Mouse (Mus musculus) G1E-ER4 (cell line): ENCODE data around the gene Prr30. TPM values are rescaled to one million over a fixed set of nuclear protein-coding genes. Genes with fewer than 3 reads are reported as not detected.

Experiments
- GATA1 ChIP-seq: IDR thresholded peaks from one replicate; pipeline ENCODE4 v1.8.0; 2012; ENCODE audit warnings: low read length, inconsistent platforms
- polyA plus RNA-seq: library from polyadenylated mRNA; stranded (reverse); fragments of >175 nt; gene quantifications from 2 replicates; pipeline ENCODE4 v1.2.3, GENCODE M21; 2012

The Prr30 gene
- polyA plus RNA-seq = not detected in 2 replicates

DNA sequence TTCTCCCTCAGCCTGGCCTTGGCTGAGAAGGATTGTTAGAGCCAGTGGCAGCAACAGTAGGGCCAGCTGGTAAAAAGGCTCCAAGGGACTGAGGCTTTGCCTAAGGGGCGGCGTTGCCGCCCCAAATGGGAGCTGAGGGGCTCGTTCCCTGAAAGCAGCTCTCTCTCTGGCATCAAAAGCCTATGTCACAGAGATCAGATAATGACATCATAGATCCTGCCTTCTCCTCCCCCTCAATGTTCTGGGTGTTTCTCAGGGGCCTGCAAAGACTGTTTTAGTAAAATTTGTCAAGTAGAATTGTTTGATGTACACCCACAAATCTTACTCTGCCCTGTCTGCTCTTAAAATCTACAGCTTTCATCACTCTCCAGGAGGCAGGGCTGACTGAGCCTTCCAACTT lies at the start of gene Prr30:
TSS of gene Prr30 (minus strand) at position 101 of the 400 bp plus-strand sequence.
- no peak for TF ChIP-seq GATA1

DNA sequence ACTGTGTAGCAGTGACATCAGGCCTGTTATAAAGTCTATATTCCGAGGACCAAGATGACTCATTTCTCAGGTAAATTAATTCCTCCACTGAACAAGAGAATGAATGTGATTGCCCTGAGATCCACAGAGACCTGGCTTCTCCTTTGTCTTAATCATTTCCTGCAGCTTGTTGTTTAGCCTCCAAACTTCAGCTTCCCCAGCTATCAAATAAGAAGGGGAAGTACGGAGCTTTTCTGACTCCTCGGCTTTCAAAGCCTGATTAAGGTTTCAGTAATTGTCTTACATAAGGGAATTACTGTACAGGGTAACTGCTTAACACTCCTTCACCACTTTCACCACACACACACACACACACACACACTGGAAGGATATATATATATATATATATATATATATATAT lies 46.7 kb upstream of the Prr30 start:
- no peak for TF ChIP-seq GATA1

DNA sequence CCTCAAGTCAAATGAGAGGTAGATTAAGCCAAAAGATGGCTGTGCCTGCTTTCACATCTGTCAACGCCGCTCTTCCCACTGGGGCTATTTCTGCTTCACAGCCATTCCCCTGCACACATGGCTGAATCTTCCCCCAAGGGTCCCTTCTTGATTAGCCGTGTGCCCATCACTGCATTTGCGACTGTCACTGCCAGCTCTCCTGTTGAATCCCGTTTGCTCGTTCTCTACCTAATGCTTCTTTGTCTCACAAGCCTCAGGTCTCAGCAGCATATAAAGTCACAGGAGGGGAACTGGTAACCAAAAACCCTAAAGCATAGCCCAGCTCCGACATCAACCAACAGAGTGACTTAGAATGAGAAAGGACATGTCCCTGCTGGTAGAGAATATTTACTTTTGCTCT lies 45.6 kb upstream of the Prr30 start:
- TF ChIP-seq GATA1 = no peak

DNA sequence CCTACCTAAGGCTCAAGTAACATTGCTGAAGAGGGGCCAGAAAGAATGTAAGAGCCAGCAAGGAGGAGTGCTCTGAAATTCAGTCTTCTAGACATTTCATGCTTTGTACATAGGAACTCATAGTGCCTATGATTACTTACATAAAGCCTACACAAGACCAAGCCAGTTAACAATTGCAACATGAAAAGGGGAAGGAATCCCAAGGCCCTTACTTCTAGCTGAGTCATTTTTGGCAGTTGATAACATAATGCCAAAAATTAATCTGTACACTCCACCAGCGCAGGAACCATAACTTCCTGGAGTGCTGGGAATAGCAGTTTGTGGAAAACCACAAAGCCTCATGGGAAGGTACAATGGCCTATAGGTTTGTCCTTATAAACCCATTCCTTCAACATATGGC lies 37.8 kb upstream of the Prr30 start:
- TF ChIP-seq GATA1 = no peak

DNA sequence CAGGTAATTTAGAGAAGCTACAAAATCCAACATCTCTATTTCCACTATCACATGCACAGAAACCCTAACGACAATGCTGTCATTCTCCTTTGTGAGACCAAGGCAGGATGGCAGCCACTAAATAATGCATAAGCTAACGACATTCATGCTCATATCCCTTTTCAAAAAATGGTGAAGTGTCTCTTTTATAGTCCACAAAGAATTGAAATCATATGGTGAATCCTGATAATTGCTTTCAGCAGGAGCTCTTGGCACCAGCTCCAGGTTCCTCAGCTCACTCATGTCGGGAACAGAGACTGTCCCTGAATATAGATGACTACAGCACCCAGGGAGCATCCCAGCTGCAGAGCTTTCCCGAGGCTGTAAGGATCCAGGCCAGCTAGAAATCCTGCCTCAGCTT lies 28.9 kb upstream of the Prr30 start:
- no peak for TF ChIP-seq GATA1

DNA sequence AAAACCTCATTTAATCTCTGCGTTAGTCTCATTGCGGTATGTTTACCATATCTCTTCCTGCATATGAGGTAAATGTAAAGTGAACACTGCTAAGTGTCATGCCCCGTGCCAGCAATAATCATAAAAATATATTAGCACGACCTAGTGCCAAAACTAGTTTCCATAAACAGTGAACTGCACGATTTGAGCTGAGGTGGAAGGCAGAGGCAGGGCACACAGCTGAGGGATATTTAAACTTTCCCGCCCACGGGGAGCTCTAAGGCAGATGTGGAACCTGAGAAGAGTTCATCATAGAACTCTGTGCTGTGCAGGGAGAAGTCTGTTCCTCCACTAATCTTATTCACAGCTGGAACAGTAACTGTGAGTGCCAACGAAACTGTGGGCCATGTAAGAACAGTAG lies 22.2 kb upstream of the Prr30 start:
- no peak for TF ChIP-seq GATA1

DNA sequence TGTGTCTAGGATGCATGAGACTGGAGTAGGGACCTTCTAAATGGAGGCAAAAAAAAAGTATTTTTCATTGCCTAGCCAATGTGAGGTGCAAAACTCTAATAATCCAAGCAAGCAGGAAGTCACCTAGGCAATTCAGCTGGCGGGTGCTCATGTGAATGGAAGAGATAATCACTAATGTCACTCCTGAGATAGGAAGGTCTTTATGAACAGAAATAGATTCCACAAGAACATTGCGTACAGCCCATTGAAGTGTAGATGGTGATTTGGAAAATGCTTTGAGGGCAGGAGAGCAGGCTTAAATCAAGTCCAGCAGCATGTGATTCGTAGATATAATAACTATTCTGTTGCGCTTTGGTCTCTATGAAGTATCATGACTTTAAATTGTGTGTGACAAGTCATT lies 27.9 kb downstream of the Prr30 start:
- no peak for TF ChIP-seq GATA1
